Mouse (Mus musculus): ENCODE results near the gene Mkks. TPM values are rescaled to one million over a fixed set of nuclear protein-coding genes. Genes with fewer than 3 reads are reported as not detected.
"Not testable (repeated sequence)": the region's sequence is repeated elsewhere in the genome, so short reads cannot be mapped to it uniquely, and the experiment has no call there.

Mkks gene
- 10 to 100 TPM; 20.9 to 33.8 (median 26.5) TPM for total RNA-seq (2022)

DNA sequence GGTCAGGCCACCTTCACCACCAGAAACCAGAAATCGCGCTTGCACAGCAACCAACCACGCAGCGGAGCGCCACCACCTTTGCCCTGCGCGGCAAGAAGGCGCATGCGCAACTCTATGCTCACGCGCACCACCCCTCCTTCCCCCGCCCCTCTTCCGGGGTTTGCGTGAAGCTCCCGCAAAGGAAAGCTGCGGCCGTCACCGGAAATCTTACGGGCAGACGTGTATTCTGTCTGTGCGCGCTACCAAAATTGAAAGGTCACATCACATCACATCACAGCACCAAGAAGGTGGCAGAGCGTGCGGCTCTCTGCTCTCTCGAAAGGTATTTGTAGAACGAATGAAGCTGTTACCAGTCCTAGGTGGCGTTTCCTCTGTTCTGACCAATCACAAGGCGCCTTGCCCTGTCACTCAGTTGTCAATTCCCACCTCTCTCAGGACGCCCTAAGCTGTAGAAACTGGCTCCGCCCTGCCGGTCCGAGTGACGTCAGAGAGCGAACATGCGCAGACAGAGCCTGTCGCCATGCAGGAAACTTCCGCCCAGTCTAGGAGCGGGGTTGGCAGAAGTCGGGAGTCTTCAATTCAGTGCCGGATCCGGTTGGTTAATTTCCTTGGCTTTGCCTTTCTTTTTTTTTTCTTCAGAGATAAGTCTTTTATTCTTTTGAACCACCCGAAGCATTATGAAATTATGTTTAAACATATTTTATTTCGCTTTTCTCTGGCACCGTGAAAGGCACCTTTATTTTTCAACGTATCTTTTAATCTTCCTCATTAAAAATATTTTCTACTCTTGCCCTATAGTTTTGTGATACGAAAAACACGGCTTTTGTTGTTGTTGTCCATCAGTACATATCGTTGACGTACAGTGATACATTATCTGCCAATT lies at the start of gene Mkks, which contains the start of the genes Slx4ip and AL731706.1:
Gene Mkks, minus strand, starts transcription at position 322 of the 883 bp plus-strand sequence.
Gene Slx4ip, plus strand, starts transcription at position 151 of the 883 bp plus-strand sequence.
Gene AL731706.1, minus strand, starts transcription at position 322 of the 883 bp plus-strand sequence.
- peak; percentile 99 for DNase-seq (ENCODE audit: low spot score in 2 of 2)

DNA sequence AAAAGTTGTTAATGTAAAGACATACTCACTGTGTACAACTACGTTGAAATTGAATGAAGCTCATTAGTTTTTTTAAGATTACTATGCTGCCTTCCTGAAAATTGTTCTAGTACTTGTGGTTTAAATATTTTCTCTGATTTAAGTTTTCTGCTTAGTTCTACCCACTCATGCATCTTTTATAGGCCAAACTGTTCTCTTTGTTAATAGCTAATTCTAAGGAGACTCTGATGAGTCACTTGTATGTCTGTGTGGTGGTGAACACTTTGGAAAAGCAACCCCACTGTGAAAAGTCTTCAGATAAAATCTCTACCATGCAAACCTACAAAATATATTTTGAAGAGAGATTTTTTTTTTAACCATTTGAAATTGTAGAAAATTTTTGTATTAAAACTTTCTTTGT lies 47.1 kb upstream of the Mkks start:
- DNase-seq (ENCODE audit: low spot score in 2 of 2): no peak

DNA sequence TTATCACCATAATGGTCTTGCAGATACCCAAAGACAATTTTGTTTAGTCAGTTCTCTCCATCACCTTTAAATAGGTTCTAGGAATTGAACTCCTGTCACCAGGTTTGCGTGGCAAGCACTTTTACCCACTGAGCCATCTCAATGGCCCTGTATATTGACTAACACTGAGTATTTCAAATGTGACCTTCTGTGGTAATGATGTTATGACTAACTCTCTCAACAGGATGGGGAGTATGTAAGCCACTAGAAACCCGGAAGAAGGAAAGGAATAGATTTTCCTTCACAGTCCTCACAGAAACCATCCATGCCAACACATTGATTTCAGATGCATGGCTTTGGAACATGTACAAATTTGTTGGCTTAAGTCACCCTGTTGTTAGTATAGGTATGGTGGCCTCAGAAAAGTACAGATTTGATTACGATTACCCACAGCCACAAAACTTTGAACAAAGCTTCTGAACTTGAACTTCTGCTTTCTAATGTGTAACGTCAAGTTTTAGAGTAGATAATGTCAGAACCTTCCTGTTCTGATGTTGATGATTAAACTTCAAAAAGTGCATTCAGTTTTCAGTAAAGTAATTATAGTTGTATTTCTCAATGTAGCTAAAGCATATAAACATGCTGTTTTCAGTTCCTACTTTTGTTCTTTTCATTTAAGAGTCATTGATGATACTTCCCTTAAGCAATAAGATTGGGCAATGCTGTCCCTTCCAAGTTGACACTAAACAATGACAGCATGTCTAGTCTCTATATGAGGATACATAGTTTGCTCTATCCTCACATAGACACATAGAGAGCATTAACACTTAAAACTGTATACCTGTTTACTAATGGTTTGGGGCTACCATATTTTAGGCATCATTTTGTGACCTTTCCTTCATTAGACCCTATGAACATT lies 45.5 kb upstream of the Mkks start:
- no peak for DNase-seq (ENCODE audit: low spot score in 2 of 2)

DNA sequence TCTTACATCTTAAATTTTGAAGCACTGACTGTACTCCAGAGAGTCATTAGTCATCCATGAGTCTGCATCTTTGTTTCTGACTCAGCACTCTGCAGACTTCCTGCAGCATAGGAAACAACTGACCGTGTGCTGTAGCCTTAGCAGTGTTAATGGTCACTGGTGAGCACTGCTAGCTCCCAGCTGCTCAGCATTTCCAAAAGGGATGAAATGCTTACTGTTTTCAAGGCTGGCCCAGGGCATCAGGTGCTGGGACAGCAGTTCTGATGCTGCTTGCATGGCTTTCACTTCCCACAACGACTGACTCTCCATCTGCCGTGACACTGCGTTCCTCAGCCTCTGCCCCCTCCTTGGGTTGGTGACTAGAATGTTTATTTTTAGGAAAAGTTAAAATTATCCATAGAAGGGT lies 29.8 kb upstream of the Mkks start:
- peak; percentile 12 to 14 for DNase-seq (ENCODE audit: low spot score in 2 of 2)

DNA sequence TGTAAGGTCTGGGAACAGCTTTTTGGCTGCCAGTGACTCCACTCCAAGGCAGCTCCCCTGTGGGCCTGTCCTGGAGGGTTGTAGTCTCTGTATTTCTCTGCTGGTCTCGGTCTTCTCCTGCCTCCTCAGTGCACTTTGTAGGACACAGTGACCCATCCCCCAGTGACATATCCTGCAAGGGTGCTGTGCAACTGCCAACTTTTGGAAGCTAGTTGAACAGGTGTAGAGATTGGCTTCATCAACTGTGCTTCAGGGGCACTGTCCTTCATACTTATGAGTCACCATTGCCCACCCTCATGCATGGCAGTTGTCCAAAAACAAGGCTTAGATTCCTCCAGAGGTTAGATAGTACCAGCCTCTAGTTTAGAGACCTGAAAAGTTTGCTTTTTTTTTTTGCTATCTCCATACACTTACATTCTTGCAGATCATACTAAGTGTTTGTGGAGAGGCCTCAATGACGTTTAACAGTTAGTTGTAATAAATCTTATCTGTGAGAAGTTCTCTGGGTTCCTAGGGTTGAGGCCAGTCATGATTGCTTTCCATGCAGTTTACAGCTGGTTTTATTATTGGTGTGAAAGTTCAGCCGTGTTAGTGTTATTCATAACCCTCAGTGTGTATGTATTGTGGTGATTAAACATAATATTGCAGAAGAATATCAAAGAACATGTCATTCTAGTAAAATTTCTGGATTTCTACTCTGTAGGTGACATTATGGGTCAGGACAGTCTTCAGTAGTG lies 29.2 kb upstream of the Mkks start:
- no peak for DNase-seq (ENCODE audit: low spot score in 2 of 2)

DNA sequence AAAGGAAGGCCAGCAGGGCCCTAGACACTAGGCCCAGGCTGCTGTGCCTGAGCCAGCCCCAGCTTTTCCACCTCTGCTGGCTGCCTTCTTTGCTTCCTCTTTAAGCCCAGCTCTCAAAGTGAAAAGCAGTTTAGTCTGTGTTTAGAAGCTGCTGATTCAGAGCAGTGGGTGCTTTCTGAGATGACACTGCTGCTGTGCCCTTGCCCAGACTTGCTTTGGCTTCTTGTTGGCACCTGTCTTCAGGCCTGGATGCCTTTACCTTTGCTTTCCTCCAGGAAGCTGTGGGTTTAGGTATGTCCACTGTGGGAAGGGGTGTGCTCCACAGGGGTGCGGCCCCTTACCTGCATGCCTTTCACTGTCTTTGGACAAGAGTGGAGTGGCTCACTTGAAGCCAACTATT lies 28.2 kb upstream of the Mkks start:
- no peak for DNase-seq (ENCODE audit: low spot score in 2 of 2)

DNA sequence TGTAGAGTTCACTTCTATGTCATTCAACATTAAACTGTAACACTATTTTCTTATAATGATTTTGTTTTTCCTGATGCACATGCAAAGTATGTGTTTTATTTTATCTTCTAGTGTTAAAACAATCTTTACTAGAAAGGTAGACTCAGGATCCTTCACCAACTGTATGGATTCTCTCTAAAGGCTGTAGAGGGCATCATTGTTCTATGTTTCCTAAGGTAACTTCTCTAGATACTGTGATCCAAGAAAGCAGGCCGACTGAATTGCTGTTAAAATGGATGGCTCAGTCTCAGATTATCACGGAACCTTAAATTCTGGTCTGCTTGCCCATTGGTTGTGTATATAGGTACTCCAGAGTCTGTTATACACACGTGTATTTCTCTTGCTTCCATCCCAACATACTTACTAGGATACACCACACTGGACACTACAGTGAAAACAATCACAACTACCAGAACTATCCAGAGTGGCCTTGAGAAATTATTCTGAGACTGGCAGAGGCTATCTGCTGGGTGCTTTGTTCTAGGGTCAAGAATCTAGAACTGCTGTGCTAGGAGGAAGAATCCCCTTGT lies 23.2 kb upstream of the Mkks start:
- DNase-seq (ENCODE audit: low spot score in 2 of 2): no peak

DNA sequence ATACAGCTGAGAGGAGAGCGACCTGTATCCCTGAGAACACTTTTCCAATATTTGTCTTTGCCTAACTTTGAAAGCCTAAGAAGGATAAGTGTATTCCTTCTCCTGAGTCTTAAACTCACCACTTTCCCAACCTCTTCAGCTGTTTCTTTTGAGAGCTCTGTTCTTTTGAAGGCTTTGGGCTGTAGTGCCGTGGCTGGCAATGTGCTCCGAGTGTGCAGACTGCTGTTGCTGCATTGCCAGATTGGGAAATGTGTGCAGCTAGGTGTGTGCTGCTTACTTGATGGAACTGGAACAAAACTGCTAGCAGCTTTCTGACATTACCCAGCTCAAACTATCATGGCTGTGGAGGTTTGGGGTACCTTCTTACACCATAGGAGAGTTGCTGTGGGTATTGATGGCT lies 21.8 kb upstream of the Mkks start:
- DNase-seq (ENCODE audit: low spot score in 2 of 2): no peak

DNA sequence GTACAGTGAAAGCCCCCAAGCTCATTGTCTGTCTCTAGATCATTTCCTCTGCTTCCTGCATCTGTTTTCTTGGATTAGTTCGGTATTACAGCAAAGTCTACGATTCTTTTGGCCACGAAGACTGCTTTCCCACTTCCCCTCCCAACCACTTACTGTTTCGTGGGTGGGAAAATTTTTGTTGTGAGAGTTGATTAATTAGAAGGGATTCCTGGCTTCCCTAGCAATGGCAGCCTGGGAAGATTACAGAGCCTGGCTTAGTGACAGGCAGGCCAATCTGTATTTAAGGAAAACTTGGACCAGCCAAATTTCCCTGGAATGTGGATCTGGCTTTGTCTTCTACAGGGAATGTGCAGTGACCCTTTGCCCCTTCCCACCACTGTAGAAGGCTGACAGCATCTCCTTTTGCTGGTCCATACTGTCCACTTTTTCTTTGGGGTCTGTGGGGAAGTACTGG lies 20.8 kb upstream of the Mkks start:
- no peak for DNase-seq (ENCODE audit: low spot score in 2 of 2)

DNA sequence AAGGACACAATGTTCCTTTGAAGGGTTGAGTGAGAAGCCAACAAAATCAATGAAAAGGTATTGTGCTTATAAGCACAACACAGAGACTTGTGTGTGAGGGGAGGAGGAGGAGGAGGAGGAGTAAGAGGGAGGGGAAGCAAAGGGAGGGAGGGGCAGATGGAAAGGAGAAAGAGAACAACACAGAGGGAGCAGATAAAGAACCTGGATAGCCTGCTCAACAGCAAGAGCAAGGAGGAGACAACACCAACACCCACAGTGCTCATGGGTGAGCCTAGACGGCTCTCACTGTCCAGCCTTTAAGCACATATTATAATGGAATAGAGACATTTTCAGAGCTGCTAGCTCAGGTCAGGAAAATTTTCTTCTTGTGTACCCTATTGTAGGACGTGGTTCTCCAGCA lies 18.1 kb upstream of the Mkks start:
- no peak for DNase-seq (ENCODE audit: low spot score in 2 of 2)

DNA sequence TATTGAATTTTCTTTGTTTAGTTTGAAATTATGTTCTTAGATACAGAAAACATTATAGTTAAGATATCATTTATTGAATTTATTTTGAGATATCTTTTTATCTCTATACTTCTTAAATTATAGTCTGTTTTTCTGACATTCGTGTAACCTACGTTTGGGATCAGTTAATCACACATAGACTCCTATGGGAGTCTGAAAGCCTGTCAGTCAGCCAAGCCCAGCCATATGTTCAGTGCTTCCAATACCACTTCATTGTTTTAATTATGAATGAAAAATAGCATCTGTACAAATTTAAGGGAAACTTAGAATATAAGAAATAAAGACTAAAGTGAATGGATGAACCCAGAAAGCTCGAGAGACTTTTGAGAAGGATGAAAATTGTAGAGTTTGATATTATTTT lies 17.4 kb upstream of the Mkks start:
- no peak for DNase-seq (ENCODE audit: low spot score in 2 of 2)

DNA sequence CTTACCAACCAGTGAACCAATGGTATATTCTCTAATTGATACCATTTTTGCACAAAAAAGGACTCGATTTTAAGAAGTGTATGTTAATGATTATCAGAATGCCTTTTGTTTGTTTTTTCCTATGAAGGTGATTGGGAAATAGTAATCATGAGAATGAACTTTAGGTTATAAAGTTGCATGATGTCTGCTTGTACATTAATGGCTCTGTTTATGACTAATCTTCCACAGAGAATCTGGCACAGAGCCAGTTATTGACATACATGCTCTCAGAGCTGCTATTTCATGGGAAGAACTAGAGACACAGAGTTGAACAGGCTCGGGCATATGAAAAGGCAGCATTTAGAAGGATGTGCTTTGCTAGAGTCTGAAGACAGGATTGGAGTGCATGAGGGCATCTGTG lies 4.9 kb upstream of the Mkks start:
- no peak for DNase-seq (ENCODE audit: low spot score in 2 of 2)

DNA sequence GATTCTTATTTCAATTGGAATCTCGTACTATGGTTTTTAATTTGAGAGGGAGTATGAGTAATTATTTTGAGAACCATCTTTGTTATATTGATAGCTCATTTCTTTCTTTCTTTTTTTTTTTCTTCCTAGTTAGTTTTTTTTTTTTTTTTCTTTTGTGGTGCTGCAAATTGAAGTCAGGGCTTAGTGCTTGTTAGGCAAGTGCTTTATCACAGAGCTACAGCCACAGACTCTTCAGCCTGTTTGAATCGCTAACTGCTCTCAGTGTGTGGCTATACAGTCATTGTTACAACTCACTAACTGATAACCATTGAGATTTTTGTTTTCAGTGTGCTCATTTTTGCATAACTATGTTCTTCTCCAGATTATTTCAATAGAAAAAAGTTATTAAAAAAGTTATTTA lies 3.3 kb upstream of the Mkks start:
- DNase-seq (ENCODE audit: low spot score in 2 of 2): no peak

DNA sequence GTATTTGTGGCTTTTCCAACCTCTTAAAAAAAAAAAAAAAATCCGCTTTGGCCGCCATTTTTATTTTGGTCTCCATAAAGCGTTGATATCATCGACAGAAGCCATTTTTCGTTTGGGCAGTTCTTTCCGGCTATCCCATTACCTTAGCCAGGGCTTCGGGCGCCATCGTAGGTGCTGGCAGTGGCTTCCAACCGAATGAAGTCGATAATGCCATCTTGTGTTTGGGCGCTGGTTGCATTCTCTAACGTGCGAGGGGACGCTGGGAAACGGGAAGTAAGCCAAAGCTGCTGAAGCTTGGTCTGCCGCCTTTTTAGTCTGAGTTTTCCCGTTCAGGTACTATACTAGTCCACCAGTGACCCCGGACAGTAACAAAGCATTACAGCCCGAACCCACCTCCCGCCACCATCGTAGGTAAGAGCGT lies 772 bp upstream of the Mkks start:
- DNase-seq (ENCODE audit: low spot score in 2 of 2): peak; percentile 98 to 99

DNA sequence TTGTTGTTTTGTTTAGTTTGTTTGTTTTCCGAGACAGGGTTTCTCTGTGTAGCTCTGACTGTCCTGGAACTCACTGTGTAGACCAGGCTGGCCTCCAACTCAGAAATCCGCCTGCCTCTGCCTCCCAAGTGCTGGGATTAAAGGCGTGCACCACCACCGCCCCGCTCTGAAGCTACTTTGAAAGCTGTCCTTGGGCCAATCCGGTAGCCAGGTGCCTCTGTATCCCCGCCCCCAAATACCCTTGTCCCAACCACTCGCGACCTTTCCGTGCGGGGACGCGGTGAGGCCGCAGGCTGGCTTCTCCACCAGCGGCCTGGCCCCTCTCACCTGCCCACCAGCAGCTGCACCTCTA lies 497 bp downstream of the Mkks start:
- not testable (repeated sequence) for DNase-seq (ENCODE audit: low spot score in 2 of 2)

DNA sequence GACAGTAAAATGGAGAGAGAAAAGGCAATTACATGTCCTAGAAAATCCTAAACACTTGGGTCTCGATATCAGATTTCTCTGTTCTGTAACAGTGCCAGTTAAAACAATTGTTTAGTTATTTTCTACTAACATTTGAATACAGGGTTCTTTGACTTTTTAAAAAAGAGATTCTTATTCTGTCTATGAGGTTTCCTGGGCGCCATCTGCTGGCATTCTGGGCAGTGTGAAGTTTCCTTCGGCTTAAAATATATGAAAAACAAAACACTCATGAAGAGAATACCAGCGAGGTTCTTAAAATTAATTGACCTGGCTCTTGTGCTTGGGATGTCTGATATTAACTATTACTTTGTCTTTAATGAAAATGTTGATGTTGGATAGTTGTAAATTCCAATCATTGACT lies 4.3 kb downstream of the Mkks start:
- peak in 1 of 2 experiments; percentile 44 for DNase-seq (ENCODE audit: low spot score in 2 of 2)

DNA sequence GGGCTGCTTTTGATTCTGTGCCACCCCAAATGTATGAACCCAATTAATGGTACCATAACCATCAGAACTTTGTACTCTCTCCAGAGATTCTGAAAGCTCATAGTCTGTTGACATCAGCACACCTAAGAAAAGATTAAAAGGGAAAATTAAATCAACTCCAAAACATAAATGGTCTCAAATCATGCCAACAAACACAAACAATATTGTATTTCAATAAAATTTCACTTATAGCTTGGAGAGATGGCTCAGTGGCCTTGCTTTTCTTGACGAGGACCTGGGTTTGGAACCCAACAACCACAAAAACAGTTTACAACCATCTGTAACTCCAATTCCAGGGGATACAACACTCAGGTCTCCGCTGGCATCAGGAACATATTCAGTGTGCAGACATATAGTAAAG lies 5.6 kb downstream of the Mkks start, which contains the start of gene AL731706.2:
Gene AL731706.2, minus strand, starts transcription at position 101 of the 400 bp plus-strand sequence.
- no peak for DNase-seq (ENCODE audit: low spot score in 2 of 2)

DNA sequence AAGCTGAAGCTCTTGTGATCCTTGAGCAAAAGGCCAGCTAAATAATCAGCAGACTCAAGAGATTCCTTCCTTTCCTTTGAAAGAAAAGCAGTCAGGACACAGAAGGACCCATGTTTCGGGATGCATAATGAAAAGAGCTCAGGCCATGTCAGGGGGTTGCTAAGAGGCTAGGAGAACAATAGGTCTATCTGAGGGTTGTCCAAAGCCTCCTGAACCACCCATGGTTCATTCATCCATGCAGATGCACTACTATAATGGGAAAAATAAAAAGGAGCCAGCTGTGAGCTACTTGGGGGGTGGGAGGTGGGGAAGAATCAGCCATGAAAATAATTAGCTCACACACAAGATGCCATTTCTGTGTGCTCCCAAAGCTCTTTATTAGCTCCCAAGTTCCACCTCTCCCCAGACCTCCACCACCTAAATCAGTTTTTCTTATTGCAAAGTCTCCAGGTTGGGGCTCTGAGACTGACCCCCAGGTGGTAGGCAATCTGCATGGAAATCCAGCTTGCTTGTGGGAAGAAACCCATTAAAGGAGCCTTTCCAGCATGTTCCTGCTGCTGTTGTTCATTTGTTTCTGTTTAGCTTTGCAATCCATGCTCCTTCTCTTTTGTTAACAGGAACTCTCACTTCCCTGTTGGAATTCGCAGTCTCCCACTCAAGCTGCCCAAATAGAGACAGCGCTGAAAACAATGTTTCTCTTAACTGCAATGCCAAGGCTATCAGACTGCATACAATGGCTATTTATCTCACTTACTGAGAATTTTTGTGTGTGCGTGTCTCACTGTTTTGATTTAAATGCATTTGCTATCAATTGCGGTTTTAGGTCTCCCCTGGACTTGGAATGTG lies 36.4 kb downstream of the Mkks start:
- no peak for DNase-seq (ENCODE audit: low spot score in 2 of 2)

DNA sequence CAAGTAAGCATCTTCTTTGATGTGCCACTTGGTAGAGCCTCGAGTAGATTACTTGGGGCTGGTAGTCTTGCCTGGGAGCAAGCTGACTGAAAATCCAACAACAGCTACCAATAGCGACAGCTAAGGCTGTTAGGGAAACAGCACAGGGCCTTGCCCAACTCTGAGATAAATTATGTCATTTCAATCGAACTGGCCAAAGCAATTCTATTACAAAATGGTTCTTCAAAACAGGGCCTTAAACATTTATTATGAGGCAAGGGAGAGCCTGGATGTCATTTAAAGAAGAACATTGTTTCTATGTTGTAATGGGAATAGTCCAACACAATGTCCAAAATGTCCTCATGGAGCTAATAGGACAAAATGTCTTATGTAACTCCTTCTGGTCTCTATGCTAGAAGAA lies 40.8 kb downstream of the Mkks start:
- DNase-seq (ENCODE audit: low spot score in 2 of 2): no peak

DNA sequence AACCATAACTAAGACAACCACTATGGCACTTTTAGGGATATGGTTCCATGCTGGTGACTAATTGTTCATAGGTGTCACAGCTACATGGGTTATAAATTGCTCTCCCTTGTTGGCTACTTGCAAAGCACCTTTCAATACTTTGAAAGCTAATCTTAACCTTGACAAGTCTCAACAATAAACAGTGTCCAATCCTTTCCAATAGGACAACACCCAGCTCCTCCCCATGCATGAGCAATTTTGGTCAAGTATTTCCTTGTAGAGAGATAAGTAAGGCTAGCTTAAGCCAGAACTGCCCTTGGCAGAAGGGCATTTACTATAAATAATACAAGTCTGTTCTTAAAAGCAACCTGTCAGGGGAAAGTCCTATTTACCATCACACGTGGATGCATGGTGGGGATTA lies 53.2 kb downstream of the Mkks start:
- DNase-seq (ENCODE audit: low spot score in 2 of 2): no peak

Measured in layer of hippocampus, adult 8-10 months (tissue).